Mouse (Mus musculus) natural killer cell, adult 2 months (primary cell): ENCODE data around the gene Dennd4a.

Source experiments
- DNase-seq, 2 experiments: peaks; one replicate each; pipeline ENCODE4 v3.0.0; 2022; ENCODE audit warnings: low spot score in 2 of 2

The Dennd4a gene

GRCm38 (mm10) chr9:64790673-64791660 lies 20.2 kb upstream of the Dennd4a start:
- peak in 1 of 2 experiments; percentile 15 for DNase-seq

GRCm38 (mm10) chr9:64791676-64792075 lies 19.5 kb upstream of the Dennd4a start:
- no peak for DNase-seq

- DNase-seq: peak; percentile 32 to 70
Observed at GRCm38 (mm10) chr9:64792379-64793274, 18.5 kb upstream of the Dennd4a start.

GRCm38 (mm10) chr9:64793275-64793590 lies 17.9 kb upstream of the Dennd4a start:
- DNase-seq: no peak

GRCm38 (mm10) chr9:64793794-64794193 lies 17.3 kb upstream of the Dennd4a start:
- DNase-seq: no peak

GRCm38 (mm10) chr9:64794448-64795420 lies 16.4 kb upstream of the Dennd4a start:
- no peak for DNase-seq

GRCm38 (mm10) chr9:64795846-64796615 lies 15.1 kb upstream of the Dennd4a start:
- no peak for DNase-seq

GRCm38 (mm10) chr9:64797392-64797791 lies 13.7 kb upstream of the Dennd4a start:
- DNase-seq: peak; percentile 82 to 89

GRCm38 (mm10) chr9:64798099-64798498 lies 13.0 kb upstream of the Dennd4a start:
- DNase-seq: no peak

GRCm38 (mm10) chr9:64798859-64799258 lies 12.3 kb upstream of the Dennd4a start:
- DNase-seq: peak in 1 of 2 experiments; percentile 22

- DNase-seq: no peak
Observed at GRCm38 (mm10) chr9:64799504-64799903, 11.6 kb upstream of the Dennd4a start.

- DNase-seq: no peak
Observed at GRCm38 (mm10) chr9:64802561-64802960, 8.6 kb upstream of the Dennd4a start.

GRCm38 (mm10) chr9:64803373-64804214 lies 7.5 kb upstream of the Dennd4a start:
- DNase-seq: no peak

GRCm38 (mm10) chr9:64805875-64806274 lies 5.3 kb upstream of the Dennd4a start:
- DNase-seq: no peak

GRCm38 (mm10) chr9:64806335-64807060 lies 4.6 kb upstream of the Dennd4a start:
- DNase-seq: no peak

GRCm38 (mm10) chr9:64807061-64807808 lies 3.9 kb upstream of the Dennd4a start:
- no peak for DNase-seq

- DNase-seq: no peak
Observed at GRCm38 (mm10) chr9:64809851-64810250, 1.3 kb upstream of the Dennd4a start.
